ENCODE assay signal across 8 mouse cellular contexts in genomic region chr19:55837924-55838323, GRCm38 (mm10).
DNase-seq lines count a peak whose midpoint lies in the region; ATAC-seq and TF ChIP-seq lines count a peak whose summit lies in the region.

No protein-coding gene starts in this region.

- whole genome bisulfite sequencing in embryonic facial prominence, embryonic 10.5 days, result 6% methylated on average over 9 of the region's 9 CpGs
- WGBS in heart, postnatal 0 days, result 46% methylated on average over 9 of the region's 9 CpGs
- WGBS in stomach, postnatal 0 days, result 8% methylated on average over 9 of the region's 9 CpGs

- peaks cover 15% of the 10 kb centered on the region for H3K36me3 ChIP-seq in embryonic facial prominence, embryonic 10.5 days (replicated peaks)
- H3K36me3 ChIP-seq in heart, postnatal 0 days (replicated peaks; ENCODE audit: control insufficient read depth, insufficient read depth, low read length), result no peaks in the 10 kb centered on the region
- no peaks in the 10 kb centered on the region for H3K36me3 ChIP-seq in stomach, postnatal 0 days (ENCODE audit: control insufficient read depth, insufficient read depth, low read length)

- peak overlapping the region; percentile 33; the same call in 1 of the 2 replicates for H3K4me3 ChIP-seq in embryonic facial prominence, embryonic 10.5 days
- no peak overlapping the region for H3K4me3 ChIP-seq in heart, postnatal 0 days (ENCODE audit: low read depth, low read length)
- no peak overlapping the region for H3K4me3 ChIP-seq in stomach, postnatal 0 days (ENCODE audit: low read depth, low read length)

- no peak overlapping the region for H3K9ac ChIP-seq in heart, postnatal 0 days (replicated peaks; ENCODE audit: low read depth, low read length)
- peak overlapping the region; percentile 35 for H3K9ac ChIP-seq in stomach, postnatal 0 days (ENCODE audit: low read length)

- peak overlapping the region; percentile 78 for H3K27ac ChIP-seq in embryonic facial prominence, embryonic 10.5 days (replicated peaks)
- H3K27ac ChIP-seq in heart, postnatal 0 days (ENCODE audit: low read depth), result peak overlapping the region; percentile 82
- H3K27ac ChIP-seq in stomach, postnatal 0 days (replicated peaks), result peak overlapping the region; percentile 79

- ATAC-seq in heart, postnatal 0 days (ENCODE audit: insufficient read depth, low read depth), result no peak
- ATAC-seq in stomach, postnatal 0 days (ENCODE audit: low FRiP score, low TSS enrichment), result 0 out of 2 replicates have a peak, but pooled peaks have one; percentile 27

- H3K27me3 ChIP-seq in embryonic facial prominence, embryonic 10.5 days (replicated peaks; ENCODE audit: low read depth, poor library complexity, severe bottlenecking), result no peaks in the 10 kb centered on the region
- H3K27me3 ChIP-seq in heart, postnatal 0 days (ENCODE audit: control insufficient read depth, insufficient read depth, low read length), result no peaks in the 10 kb centered on the region
- H3K27me3 ChIP-seq in stomach, postnatal 0 days (ENCODE audit: control insufficient read depth, insufficient read depth, low read length), result no peaks in the 10 kb centered on the region

- H3K9me3 ChIP-seq in embryonic facial prominence, embryonic 10.5 days, result peaks cover 5% of the 10 kb centered on the region; the same call in 1 of the 2 replicates
- H3K9me3 ChIP-seq in heart, postnatal 0 days (replicated peaks; ENCODE audit: control insufficient read depth, low read length), result no peaks in the 10 kb centered on the region
- H3K9me3 ChIP-seq in stomach, postnatal 0 days (ENCODE audit: control insufficient read depth, low read length), result no peaks in the 10 kb centered on the region

- DNase-seq in layer of hippocampus, adult 9-11 months, result peak; percentile 16
- DNase-seq in layer of hippocampus, adult 9-10 months (ENCODE audit: low spot score), result no peak
- DNase-seq in embryonic facial prominence, embryonic 10.5 days (ENCODE audit: low spot score), result peak; percentile 53
- no peak for DNase-seq in heart, postnatal 0 days (ENCODE audit: low spot score)
- DNase-seq in lung, postnatal 10 days, result peak; percentile 35
- peak; percentile 42 for DNase-seq in stomach, postnatal 0 days (ENCODE audit: low spot score)
- no peak for DNase-seq in urinary bladder, postnatal 10 days (ENCODE audit: low spot score)
- no peak for DNase-seq in thymus, adult 18-20 months

- peak overlapping the region; percentile 21; the same call in 1 of the 2 replicates for H3K4me2 ChIP-seq in heart, postnatal 0 days (ENCODE audit: low read depth, low read length)
- H3K4me2 ChIP-seq in stomach, postnatal 0 days (replicated peaks; ENCODE audit: low read depth), result peak overlapping the region; percentile 38

- no peak for TF ChIP-seq EP300 in heart, postnatal 0 days (IDR thresholded peaks at IDR 0.05; ENCODE audit: low read depth)
- no peak for TF ChIP-seq EP300 in stomach, postnatal 0 days (optimal IDR thresholded peaks at IDR 0.05)

- TF ChIP-seq CTCF in heart, postnatal 0 days (IDR thresholded peaks at IDR 0.05; ENCODE audit: low read depth), result no peak
- no peak for TF ChIP-seq CTCF in stomach, postnatal 0 days (IDR thresholded peaks at IDR 0.05; ENCODE audit: low read depth)

- peaks cover 62% of the 10 kb centered on the region for H3K4me1 ChIP-seq in embryonic facial prominence, embryonic 10.5 days
- peaks cover 36% of the 10 kb centered on the region for H3K4me1 ChIP-seq in heart, postnatal 0 days (ENCODE audit: control insufficient read depth, insufficient read depth)
- H3K4me1 ChIP-seq in stomach, postnatal 0 days (replicated peaks; ENCODE audit: control insufficient read depth, insufficient read depth), result peaks cover 9% of the 10 kb centered on the region

Comparison
In these comparisons a context has a peak if more than half of its experiments do, and no peak if none do; other contexts are left out.
1. DNase-seq: peak in layer of hippocampus, adult 9-11 months (single experiment), embryonic facial prominence, embryonic 10.5 days (single experiment), lung, postnatal 10 days (single experiment) and stomach, postnatal 0 days (single experiment); none in layer of hippocampus, adult 9-10 months (single experiment), heart, postnatal 0 days (single experiment), urinary bladder, postnatal 10 days (single experiment) and thymus, adult 18-20 months (0 of 2).
2. Peak in every context shown above with its lines, with median percentiles within 50 percentile points of each other: H3K27ac ChIP-seq.